Mouse (Mus musculus) Muller cell, postnatal 12 days (primary cell): ENCODE measurements around the gene Aip.

Experiments used
- DNase-seq: peaks from one replicate; pipeline ENCODE4 v3.0.0-alpha.2; 2015; ENCODE audit errors: inconsistent ontology term

Aip gene

DNA sequence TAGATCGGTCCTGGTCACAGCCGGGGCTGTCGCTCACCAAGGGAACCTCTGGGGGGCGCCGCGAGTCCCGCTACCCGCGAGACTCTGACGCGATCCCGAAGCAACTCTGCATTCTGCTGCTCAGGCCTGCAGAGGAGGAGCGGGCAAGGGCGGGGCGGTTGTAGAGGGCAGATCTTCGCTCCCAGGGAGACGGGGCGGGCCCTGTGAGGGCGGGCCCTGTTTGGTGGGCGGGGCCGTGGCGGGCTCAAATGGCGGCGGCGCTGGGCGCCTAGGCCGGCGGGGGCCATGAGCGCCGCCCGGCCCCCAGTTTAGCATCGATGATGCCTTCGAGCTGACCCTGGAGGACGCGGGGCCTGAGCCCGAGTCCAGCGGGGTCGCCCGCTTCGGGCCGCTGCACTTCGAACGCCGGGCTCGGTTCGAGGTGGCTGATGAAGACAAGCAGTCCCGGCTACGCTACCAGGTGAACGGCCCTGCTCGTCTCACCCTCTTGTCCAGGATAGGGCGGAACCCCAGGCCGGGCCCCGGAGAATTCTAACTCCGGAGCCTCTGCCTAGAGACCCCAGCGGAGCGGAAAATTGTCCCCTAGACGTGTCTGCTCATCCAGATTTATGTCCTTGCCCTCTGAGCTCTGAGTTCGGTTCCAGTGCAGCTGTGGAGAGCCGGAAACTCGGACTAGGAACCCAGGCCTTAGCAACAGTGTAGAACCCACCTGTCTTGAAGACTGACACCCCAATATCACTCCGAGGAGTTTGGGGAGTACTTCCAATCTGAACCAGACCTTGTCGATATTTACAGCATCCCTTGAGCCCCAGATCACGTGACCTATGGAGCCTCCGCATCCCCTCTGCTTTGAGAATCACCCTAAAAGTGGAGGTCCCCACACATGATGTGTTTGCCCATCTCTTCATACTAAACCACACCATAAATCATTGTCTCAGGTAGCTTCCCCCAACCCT is at the start of gene Aip:
Aip (minus strand) TSS at position 118 of the 956 bp plus-strand sequence.
- DNase-seq, result peak; percentile 99

DNA sequence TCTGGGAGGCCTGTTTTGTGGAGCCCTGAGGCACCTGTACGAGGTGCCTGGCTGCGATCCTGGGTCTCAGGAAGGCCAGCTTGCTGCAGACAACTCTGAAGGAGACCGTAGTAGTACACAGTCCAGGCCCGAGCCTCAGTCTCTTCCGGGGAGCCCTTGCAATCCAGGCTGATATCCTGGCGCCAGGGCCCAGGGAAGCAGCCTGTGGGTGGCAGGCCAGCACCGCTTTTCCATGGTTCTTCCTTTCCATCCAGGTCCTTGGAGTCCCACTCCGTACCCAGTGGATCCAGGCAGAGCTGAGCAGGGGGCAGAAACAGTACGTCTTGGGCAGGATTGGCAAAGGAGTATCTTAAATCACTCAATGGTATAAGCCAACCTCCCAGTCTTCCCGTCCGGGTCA is 47.3 kb upstream of the Aip start:
- DNase-seq, result no peak

DNA sequence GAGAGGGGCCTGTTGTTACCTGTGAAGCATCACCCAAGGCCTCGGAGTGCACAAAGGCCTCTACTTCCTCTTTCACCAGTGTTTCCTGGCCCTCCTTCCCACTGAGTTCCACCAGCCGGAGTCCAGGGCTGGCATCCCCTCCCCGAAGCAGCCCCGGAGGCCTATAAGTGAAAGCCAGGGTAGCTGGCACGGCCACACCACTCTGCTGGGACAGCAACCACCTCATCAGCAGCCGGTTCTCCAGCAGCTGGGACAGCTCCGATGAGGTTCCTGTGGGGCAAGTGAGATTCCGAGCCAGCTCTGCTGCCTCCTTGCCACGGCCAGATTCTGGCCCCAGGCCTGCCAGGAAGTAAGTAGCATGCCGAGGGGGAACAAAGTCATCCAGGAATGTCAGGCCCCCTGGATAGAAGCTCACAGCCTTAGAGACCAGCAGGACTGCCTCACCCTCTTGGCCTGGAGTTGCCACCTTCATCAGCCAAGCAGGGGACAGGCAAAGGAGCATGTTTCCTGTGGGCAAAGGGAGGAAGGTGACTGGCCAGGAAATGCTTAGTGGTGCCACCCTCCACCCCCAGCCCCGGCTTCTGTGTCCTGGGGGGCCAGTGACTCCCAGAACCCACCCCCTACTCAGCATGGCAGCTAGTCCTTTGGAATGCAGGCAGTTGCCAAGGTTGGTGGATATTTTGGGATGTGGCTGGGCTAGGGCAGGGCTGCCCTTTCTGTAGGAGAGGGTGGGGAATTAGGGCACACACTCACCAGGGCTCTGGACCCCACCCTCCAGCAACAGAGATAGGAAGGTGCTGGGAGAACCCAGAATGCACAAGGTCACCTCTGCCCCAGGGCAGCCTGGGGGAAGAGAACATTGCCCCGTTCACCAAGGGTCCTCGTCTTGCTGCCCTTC is 46.0 kb upstream of the Aip start:
- no peak for DNase-seq

GRCm38 (mm10) chr19:4170723-4171392 is 45.2 kb upstream of the Aip start:
- no peak for DNase-seq

- no peak for DNase-seq
Measured at GRCm38 (mm10) chr19:4169810-4170209, 44.2 kb upstream of the Aip start.

DNA sequence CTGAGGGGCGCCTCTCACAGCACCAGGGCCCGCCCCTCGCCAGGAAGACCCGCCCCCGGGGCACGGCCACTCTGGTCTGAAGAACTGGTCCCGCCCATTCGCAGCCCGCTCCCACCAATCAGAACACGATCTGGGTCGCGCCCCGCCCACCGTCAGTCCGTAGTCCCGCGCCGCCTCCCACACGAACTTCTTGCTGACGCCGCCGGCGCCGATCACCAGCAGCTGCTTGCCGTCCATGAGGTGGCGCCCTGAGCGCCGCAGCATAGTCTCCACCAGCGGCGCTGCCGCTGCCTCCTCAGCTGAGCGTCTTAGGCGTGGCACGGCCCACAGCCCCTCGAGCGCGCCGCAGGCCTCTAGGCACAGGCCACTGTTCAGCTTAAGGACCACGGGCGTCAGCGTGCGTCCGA is 43.7 kb upstream of the Aip start:
- DNase-seq, result peak; percentile 99

- DNase-seq, result no peak
Measured at GRCm38 (mm10) chr19:4166678-4167476, 41.2 kb upstream of the Aip start.

GRCm38 (mm10) chr19:4164721-4165120 is 39.1 kb upstream of the Aip start:
- DNase-seq, result no peak

DNA sequence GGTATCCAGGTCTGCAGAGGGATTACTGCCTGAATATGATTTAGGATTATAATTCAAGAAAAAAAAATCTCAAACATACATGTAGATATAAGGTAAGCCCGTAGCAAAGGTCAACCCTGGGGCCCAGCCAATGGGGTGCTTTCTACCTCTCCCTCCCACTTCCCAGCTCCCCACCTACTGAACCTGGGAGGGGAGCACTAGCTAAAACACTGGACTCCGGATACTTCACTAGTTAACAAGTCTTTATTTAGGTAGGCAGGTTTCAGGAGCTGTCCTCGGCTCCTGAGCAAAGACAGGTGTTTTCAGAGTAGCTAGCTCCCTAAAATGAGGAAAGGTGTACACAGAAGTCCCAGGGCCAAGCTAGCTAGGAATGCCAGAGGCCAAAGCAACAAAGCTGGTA is 38.4 kb upstream of the Aip start:
- no peak for DNase-seq

DNA sequence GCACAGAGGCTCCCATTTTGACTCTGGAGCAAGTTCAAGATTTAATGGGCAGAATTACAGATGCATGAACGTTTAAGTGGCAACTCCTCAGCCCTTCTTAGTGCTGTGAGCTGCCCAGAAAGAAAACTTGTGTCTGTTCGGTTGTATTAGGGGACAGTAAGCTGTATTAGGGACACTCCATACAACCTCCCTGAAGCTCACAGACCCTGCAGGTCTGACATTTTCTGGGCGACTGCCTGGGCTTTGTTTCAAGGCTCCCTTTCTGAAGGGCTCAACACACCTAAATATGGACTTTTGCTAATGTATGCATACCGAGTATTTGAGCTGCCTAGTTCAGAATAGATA is 37.9 kb upstream of the Aip start:
- no peak for DNase-seq

DNA sequence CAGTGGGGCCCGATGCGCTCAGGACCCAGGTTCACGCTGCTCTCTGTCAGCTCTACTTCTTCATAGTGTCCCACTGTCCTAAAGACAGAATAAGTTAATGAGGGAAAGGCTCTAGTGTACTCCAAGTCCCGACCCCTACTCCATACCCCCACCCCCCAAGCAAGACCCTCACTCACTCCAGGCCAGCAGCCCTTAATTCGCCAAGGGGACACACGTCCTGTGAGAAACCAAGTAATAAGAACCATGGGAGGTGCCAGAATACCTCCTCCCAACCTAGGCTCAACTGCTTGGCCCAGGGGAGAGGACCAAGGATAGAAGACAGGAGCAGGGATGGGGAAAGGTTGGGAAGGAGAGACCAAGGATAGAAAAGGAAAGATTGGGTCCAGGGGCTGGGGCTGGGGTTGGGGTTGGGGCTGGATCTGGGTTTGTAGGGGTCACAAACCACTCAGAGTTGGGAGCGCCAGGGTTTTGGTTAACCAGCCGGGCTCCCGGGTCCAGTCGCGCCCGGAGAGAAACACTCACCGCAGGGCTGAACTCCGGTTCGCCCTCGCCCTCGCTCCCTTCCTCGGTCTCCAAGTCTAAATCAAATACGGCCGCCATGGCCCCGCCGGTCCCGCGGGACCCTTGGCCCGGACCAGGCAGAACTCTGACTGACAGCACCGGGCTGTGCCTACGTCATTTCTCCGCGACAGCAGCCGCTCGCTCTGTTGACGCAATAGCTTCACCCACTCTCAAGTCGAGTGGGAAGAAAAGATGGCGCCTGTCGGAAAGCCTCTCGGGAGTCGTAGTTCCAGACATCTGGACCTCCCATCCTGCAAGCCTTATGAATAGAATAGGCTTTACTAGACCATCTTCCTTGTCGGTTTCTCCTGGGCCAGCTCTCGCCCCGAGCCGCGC is 37.2 kb upstream of the Aip start, which contains the start of gene Rps6kb2:
Rps6kb2 (minus strand) TSS at position 709 of the 897 bp plus-strand sequence.
- DNase-seq, result peak; percentile 89

- DNase-seq, result no peak
Measured at GRCm38 (mm10) chr19:4159049-4159448, 33.4 kb upstream of the Aip start.

DNA sequence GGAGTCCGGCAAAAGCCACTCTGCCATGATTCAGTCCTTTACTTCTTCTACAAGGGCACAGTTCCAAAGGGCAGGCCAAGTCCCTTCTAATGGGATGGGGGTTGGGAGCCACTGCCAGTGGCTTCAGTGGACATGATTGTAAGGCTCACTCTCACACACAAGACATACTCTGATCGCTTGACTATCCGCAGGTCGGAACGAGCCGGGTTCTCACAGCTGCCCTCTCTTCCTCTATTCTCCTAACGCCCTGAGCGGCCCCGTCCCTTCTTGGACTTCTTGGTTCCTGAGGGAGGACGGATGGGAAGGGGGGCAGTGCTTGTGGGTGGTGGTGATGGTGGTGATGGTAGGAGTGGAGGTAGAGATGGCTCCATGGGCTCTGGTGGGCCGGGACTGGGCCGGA is 31.1 kb upstream of the Aip start:
- DNase-seq, result no peak

DNA sequence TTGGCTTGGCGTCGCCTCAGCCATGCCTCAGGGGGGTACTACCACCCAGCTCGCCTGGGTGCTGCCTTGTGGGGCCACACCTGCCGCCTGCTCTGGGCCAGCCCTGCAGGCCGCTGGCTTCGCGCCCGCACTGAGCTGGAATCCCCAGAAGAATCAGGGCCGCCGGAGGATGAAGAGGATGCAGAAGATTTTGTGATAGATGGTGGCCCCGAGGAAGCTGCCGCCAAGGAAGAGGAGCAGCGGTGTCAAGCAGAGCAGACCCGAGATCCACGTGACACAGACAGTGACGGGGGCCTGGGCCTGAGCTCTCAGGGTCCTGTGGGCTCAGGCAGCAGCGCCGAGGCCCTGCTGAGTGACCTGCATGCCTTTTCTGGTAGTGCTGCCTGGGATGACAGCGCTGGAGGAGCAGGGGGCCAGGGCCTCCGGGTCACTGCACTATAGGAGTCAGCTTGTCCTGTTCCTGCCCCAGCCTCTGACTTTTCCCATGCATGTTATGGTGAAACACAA is 30.5 kb upstream of the Aip start:
- no peak for DNase-seq

DNA sequence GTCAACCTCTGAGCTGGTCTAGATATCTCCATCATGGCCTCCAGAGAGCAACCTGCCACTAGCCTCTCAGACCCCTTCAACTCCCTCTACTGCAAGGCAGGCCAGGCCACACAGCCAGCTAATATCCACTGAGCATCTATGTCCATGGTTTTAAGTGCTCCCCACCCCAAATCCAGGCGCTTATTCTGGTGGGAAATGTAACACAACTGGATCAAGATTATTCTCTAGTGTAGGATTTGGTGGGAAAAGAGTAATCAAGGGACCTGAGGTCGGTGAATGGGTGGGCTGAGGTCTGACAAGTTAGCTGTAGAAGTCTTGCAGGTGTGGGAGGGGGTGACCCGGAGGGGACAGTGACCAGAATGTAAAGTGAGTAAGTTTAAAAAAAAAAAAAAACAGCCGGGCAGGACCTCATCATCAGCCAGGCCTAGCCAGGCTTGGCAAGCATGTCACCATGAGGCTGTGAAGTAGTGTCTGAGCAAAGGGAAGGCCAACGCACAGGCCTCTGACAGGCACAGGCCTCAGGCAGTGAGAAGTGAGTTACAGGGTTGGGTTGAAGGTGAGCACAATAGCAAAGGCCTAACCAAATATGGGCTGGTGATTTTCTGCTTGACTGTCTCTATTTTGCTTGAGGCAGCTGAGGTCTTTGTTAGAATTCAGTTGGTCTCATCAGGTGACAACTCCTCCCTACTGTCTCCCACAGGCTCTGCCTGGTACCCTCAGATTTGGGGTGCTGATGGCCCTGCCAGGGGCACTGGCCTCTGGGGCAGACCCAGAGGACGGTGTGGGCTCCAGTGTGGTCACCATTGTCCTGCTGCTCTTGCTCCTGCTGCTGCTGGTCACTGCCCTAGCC is 29.8 kb upstream of the Aip start:
- DNase-seq, result peak; percentile 48

DNA sequence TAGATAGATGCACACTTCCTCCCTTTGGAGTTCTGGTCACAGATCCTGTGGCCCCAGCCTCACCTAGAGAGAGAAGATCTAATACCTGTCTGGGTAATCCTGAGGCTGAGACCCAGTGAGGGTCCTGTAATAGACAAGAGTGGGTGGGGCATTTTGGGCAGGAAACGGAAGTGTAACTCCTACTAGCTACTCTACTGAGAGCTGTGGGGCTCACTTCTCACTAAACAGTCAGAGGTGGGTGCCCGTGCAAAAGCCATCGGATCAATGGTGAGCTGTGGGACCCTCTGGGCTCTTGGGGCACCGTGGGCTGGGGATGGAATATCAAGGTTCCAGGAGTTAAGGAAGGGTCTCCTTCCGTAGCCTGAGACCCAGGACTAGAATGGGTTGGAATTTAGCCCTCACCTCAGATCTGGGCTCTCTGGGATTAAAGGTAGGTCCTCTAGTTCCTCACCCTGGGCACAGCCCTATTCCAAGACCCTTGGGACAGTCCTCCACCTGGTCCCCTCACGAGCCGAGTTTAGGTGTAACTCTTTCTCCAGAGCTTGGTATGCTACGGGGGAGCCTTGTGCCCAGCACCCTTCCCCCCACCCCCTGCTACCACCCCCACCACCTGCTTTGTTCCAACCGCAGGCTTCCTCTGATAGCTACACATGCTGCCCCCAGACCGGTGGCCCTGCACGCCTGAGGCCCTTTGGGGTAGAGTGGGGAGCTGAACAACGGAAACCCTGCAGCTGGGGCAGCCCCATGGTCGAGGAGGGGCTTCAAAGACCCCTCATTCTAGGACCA is 29.0 kb upstream of the Aip start:
- DNase-seq, result no peak

GRCm38 (mm10) chr19:4153232-4153654 is 27.6 kb upstream of the Aip start, which contains the start of gene Ptprcap:
Gene Ptprcap (plus strand): TSS chr19:4153604.
- DNase-seq, result no peak
